Mouse (Mus musculus): ENCODE results near the gene Tmem87b. TPM values are rescaled to one million over a fixed set of nuclear protein-coding genes. Genes with fewer than 3 reads are reported as not detected.

The Tmem87b gene
- total and polyA plus RNA-seq, 2 experiments from 2014 or later: 34.3 to 40.7 TPM

- no peaks in the 10 kb centered on the region for H3K4me1 ChIP-seq (ENCODE audit: insufficient read depth)
- no peak overlapping the region for H3K4me2 ChIP-seq (ENCODE audit: low read depth)
- no peaks in the 10 kb centered on the region for H3K27me3 ChIP-seq (ENCODE audit: insufficient read depth, low read length)
- no peak for DNase-seq
- no peak overlapping the region for H3K27ac ChIP-seq (ENCODE audit: low read depth, low read length)
- no peaks in the 10 kb centered on the region for H3K9me3 ChIP-seq (ENCODE audit: low read length)
- no peak overlapping the region for H3K9ac ChIP-seq
- TF ChIP-seq CTCF (IDR thresholded peaks at IDR 0.05; ENCODE audit: low read depth): no peak
- peaks cover 67% of the 10 kb centered on the region for H3K36me3 ChIP-seq (ENCODE audit: insufficient read depth)
- ATAC-seq: no peak
- H3K4me3 ChIP-seq (ENCODE audit: low read depth, low read length): no peak overlapping the region
- WGBS: 95% methylated on average over 8 of the region's 8 CpGs
Observed at GRCm38 (mm10) chr2:128837531-128837930, 19.6 kb downstream of the Tmem87b start.

DNA sequence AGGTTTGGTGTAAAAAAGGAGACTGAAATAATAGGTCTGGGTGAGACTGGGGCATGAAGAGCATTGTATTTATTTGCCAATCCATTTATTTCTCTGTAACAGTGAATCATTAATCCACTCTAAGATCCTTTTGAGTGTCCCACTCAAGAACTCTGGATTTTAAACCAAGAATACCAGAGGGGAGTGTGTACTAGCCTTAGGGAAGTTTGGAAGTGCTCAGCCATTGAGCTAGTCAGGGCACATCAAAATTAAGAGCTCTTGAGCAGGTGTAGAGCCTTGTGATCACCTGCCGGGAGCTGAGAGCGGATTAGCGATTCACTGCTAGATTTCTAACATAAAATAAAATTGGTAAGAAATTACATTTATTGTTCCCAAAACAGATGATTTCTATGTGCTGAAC lies 20.7 kb downstream of the Tmem87b start:
- no peak overlapping the region for H3K4me2 ChIP-seq (ENCODE audit: low read depth)
- no peaks in the 10 kb centered on the region for H3K4me1 ChIP-seq (ENCODE audit: insufficient read depth)
- peaks cover 67% of the 10 kb centered on the region for H3K36me3 ChIP-seq (ENCODE audit: insufficient read depth)
- H3K4me3 ChIP-seq (ENCODE audit: low read depth, low read length): no peak overlapping the region
- H3K9me3 ChIP-seq (ENCODE audit: low read length): no peaks in the 10 kb centered on the region
- H3K27ac ChIP-seq (ENCODE audit: low read depth, low read length): no peak overlapping the region
- no peak overlapping the region for H3K9ac ChIP-seq
- H3K27me3 ChIP-seq (ENCODE audit: insufficient read depth, low read length): no peaks in the 10 kb centered on the region
- no peak for DNase-seq
- TF ChIP-seq CTCF (IDR thresholded peaks at IDR 0.05; ENCODE audit: low read depth): no peak
- WGBS: 90% methylated on average over 3 of the region's 3 CpGs
- ATAC-seq: no peak

- Histone ChIP-seq H3K4me3 (ENCODE audit: low read depth, low read length) (no peak overlapping the region), H3K9me3 (ENCODE audit: low read length) (no peaks in the 10 kb centered on the region), H3K27ac (ENCODE audit: low read depth, low read length) (no peak overlapping the region), H3K27me3 (ENCODE audit: insufficient read depth, low read length) (no peaks in the 10 kb centered on the region), H3K36me3 (ENCODE audit: insufficient read depth) (peaks cover 65% of the 10 kb centered on the region), H3K9ac (no peak overlapping the region), H3K4me1 (ENCODE audit: insufficient read depth) (no peaks in the 10 kb centered on the region), H3K4me2 (ENCODE audit: low read depth) (no peak overlapping the region)
- no peak for TF ChIP-seq CTCF (IDR thresholded peaks at IDR 0.05; ENCODE audit: low read depth)
- WGBS: 94% methylated on average over 2 of the region's 2 CpGs
- ATAC-seq (no peak), DNase-seq (no peak)
Observed at GRCm38 (mm10) chr2:128839501-128839900, 21.6 kb downstream of the Tmem87b start.

GRCm38 (mm10) chr2:128842437-128842836 lies 24.5 kb downstream of the Tmem87b start:
- no peak overlapping the region for H3K4me2 ChIP-seq (ENCODE audit: low read depth)
- no peaks in the 10 kb centered on the region for H3K27me3 ChIP-seq (ENCODE audit: insufficient read depth, low read length)
- no peak for TF ChIP-seq CTCF (IDR thresholded peaks at IDR 0.05; ENCODE audit: low read depth)
- DNase-seq (no peak), ATAC-seq (no peak)
- no peaks in the 10 kb centered on the region for H3K4me1 ChIP-seq (ENCODE audit: insufficient read depth)
- H3K4me3 ChIP-seq (ENCODE audit: low read depth, low read length): no peak overlapping the region
- peaks cover 72% of the 10 kb centered on the region for H3K36me3 ChIP-seq (ENCODE audit: insufficient read depth)
- H3K27ac ChIP-seq (ENCODE audit: low read depth, low read length): no peak overlapping the region
- WGBS: 91% methylated on average over 8 of the region's 8 CpGs
- H3K9me3 ChIP-seq (ENCODE audit: low read length): no peaks in the 10 kb centered on the region
- no peak overlapping the region for H3K9ac ChIP-seq

GRCm38 (mm10) chr2:128850036-128850435 lies 32.1 kb downstream of the Tmem87b start:
- no peak overlapping the region for H3K4me3 ChIP-seq (ENCODE audit: low read depth, low read length)
- no peak overlapping the region for H3K27ac ChIP-seq (ENCODE audit: low read depth, low read length)
- no peak for ATAC-seq
- H3K9ac ChIP-seq: no peak overlapping the region
- H3K4me2 ChIP-seq (ENCODE audit: low read depth): no peak overlapping the region
- H3K27me3 ChIP-seq (ENCODE audit: insufficient read depth, low read length): no peaks in the 10 kb centered on the region
- H3K9me3 ChIP-seq (ENCODE audit: low read length): no peaks in the 10 kb centered on the region
- H3K36me3 ChIP-seq (ENCODE audit: insufficient read depth): peaks cover 60% of the 10 kb centered on the region
- 91% methylated on average over 2 of the region's 2 CpGs for WGBS
- no peak for TF ChIP-seq CTCF (IDR thresholded peaks at IDR 0.05; ENCODE audit: low read depth)
- no peak for DNase-seq
- no peaks in the 10 kb centered on the region for H3K4me1 ChIP-seq (ENCODE audit: insufficient read depth)

DNA sequence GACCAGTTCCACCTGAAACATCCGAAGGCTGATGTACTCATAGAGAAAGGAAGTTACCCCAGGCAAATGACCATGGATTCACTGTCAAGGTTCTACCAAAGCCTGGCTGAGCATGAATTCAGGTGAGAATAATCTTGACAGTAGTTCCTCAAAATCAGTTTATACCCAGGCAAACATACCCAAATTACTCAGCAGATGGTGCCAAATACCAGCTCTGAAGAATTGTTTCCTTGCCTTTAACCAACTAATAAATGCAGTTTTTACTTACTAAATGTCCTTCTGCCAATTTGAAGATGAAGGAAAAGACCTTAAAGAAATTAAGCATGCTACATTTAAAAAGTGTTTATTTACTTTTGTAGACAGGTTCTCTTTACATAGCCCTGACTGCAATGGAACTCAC lies 38.8 kb downstream of the Tmem87b start:
- peak; percentile 39 for TF ChIP-seq CTCF (IDR thresholded peaks at IDR 0.05; ENCODE audit: low read depth)
- no peak overlapping the region for H3K27ac ChIP-seq (ENCODE audit: low read depth, low read length)
- H3K9ac ChIP-seq: no peak overlapping the region
- 84% methylated on average over 1 of the region's 1 CpGs for WGBS
- no peak overlapping the region for H3K4me2 ChIP-seq (ENCODE audit: low read depth)
- DNase-seq (peak; percentile 46), ATAC-seq (no peak)
- peaks cover 15% of the 10 kb centered on the region for H3K36me3 ChIP-seq (ENCODE audit: insufficient read depth)
- no peak overlapping the region for H3K4me3 ChIP-seq (ENCODE audit: low read depth, low read length)
- no peaks in the 10 kb centered on the region for H3K27me3 ChIP-seq (ENCODE audit: insufficient read depth, low read length)
- no peaks in the 10 kb centered on the region for H3K9me3 ChIP-seq (ENCODE audit: low read length)
- no peaks in the 10 kb centered on the region for H3K4me1 ChIP-seq (ENCODE audit: insufficient read depth)

DNA sequence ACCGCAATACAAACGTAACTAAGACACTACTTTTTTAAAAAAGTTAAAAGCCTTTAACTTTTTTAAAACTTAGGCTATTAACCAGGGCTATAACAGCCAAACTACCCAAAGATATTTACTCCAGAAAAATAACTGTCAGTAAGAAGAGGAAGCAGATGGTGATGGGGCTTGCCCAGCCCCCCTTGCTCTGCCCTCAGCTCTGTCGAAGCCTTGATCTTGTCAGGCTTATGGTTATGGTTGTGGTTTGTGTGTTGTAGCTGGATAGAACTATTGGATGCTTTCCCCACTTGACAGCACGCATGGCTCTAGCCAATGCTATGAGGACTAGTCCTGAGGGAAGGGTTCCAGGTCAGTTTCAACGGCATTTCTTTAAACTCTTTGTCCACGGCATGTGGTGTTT lies 41.0 kb downstream of the Tmem87b start:
- Histone ChIP-seq H3K4me1 (ENCODE audit: insufficient read depth) (0 out of 2 replicates have a peak, but pooled peaks cover 2% of the 10 kb centered on the region), H3K9me3 (ENCODE audit: low read length) (no peaks in the 10 kb centered on the region), H3K27me3 (ENCODE audit: insufficient read depth, low read length) (no peaks in the 10 kb centered on the region), H3K36me3 (ENCODE audit: insufficient read depth) (no peaks in the 10 kb centered on the region), H3K9ac (no peak overlapping the region), H3K4me3 (ENCODE audit: low read depth, low read length) (no peak overlapping the region), H3K27ac (ENCODE audit: low read depth, low read length) (no peak overlapping the region), H3K4me2 (ENCODE audit: low read depth) (no peak overlapping the region)
- TF ChIP-seq CTCF (IDR thresholded peaks at IDR 0.05; ENCODE audit: low read depth): no peak
- ATAC-seq (no peak), DNase-seq (no peak)
- 88% methylated on average over 6 of the region's 6 CpGs for WGBS

DNA sequence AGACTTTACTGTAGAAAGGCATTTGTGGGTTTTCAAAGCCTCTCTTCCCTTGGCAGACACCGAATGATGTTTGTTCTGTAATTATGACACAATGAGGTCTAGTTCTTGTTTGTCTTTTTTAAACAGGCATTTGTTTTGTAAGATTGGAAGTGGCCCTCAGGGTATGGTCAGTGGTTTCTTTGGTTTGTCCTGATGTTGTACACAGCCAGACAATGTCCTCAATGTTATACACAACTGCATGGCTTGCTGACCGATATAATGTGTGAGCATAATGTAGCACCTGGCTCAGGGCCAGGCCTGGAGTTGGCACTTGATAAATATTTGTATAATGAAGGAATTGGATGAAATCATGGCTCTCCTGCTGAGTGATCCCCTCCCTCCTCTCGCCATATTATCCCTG lies 41.9 kb downstream of the Tmem87b start:
- no peak overlapping the region for H3K27ac ChIP-seq (ENCODE audit: low read depth, low read length)
- DNase-seq (no peak), ATAC-seq (no peak)
- no peak overlapping the region for H3K4me2 ChIP-seq (ENCODE audit: low read depth)
- H3K9ac ChIP-seq: no peak overlapping the region
- H3K4me3 ChIP-seq (ENCODE audit: low read depth, low read length): no peak overlapping the region
- no peaks in the 10 kb centered on the region for H3K36me3 ChIP-seq (ENCODE audit: insufficient read depth)
- no peaks in the 10 kb centered on the region for H3K9me3 ChIP-seq (ENCODE audit: low read length)
- no peak for TF ChIP-seq CTCF (IDR thresholded peaks at IDR 0.05; ENCODE audit: low read depth)
- 0 out of 2 replicates have a peak, but pooled peaks cover 7% of the 10 kb centered on the region for H3K4me1 ChIP-seq (ENCODE audit: insufficient read depth)
- 22% methylated on average over 3 of the region's 3 CpGs for WGBS
- no peaks in the 10 kb centered on the region for H3K27me3 ChIP-seq (ENCODE audit: insufficient read depth, low read length)
